Mouse (Mus musculus) midbrain, embryonic 10.5 days (tissue): Measurements from ENCODE around the gene Mark3. TPM values are rescaled to one million over a fixed set of nuclear protein-coding genes. Genes with fewer than 3 reads are reported as not detected.

Experiments used
- DNase-seq: peaks from one replicate; pipeline ENCODE4 v3.0.0-alpha.2; 2017; ENCODE audit warnings: low spot score
- H3K27ac ChIP-seq: fragments of 300-500 bp; sonication (generic); replicated peaks from 2 replicates; pipeline ENCODE4 v1.5.1; 2016; ENCODE audit warnings: mild to moderate bottlenecking
- H3K27me3 ChIP-seq: fragments of 300-500 bp; sonication (generic); 2 replicates; pipeline ENCODE4 v1.6.1; 2016; ENCODE audit warnings: low read depth, mild to moderate bottlenecking; ENCODE audit not compliant: poor library complexity, severe bottlenecking
- H3K36me3 ChIP-seq: fragments of 300-500 bp; sonication (generic); 2 replicates; pipeline ENCODE4 v1.6.1; 2016; ENCODE audit warnings: mild to moderate bottlenecking, moderate library complexity
- H3K4me1 ChIP-seq: fragments of 300-500 bp; sonication (generic); 2 replicates; pipeline ENCODE4 v1.6.1; 2016
- H3K4me3 ChIP-seq: fragments of 300-500 bp; sonication (generic); 2 replicates; pipeline ENCODE4 v1.5.1; 2016; ENCODE audit warnings: mild to moderate bottlenecking, moderate library complexity
- H3K9me3 ChIP-seq: fragments of 300-500 bp; sonication (generic); replicated peaks from 2 replicates; pipeline ENCODE4 v1.6.1; 2016; ENCODE audit warnings: mild to moderate bottlenecking
- WGBS: fragments of 180-500 bp; shearing (Covaris S2); methylation state at CpG from one replicate; pipeline ENCODE4 v1.1.7; 2016; 5-methylcytosine and 5-hydroxymethylcytosine counted together
- polyA plus RNA-seq: library from polyadenylated mRNA; unstranded; fragments of >200 nt; fragmentation: Nextera tagmentation; extraction: Ambion mirVana; gene quantifications from 2 replicates; pipeline ENCODE4 v1.2.1, GENCODE M21; 2016

Gene Mark3
- polyA plus RNA-seq = 44.2 and 47.4 TPM in 2 replicates

DNA sequence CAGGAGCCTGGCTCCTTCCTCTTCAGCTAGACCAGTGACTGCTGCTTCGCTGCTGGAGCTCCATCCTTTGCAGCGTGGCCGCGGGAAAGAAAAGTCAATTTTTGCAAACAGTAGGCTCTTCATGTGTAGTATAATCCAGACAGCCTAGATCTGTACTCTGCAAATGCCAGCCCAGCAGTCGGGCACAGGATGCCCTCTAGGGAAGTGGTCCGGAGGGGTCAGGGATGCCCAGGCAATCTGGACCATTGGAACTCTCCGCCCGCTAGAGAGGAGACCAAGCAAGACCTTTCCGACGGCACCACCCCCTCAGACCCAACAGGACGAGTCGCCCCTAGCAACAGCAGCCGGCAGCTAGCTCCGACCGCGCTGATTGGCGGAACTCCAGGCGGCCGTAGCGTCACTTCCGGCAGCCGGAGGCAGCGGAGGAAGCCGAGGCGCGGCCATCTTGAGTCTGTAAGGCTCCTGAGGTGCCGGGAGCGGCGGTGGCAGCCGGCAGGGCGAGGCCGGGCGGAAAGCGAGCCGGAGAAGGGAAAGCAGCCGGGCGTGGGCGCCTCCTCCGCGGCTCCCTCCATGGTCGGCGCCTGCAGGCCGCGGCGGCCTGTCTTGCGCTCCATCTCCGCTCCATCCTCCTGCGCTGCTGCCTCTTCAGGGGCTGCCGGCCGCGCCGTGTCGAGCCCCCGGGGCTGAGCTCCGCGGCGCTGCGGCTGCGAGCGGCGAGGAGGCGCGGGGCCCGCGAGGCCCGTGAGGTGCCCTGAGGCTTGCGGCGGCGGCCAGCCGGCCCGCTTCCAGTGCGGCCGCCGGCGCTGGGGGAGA, at the start of gene Mark3:
TSS of gene Mark3 (plus strand) at position 450 of the 813 bp plus-strand sequence.
- Histone ChIP-seq H3K9me3 (no peaks in the 10 kb centered on the region), H3K4me3 (peak within 1 kb of the TSS; percentile 99), H3K27ac (peak within 1 kb of the TSS; percentile 97), H3K36me3 (peaks cover 13% of the 10 kb centered on the region), H3K4me1 (peaks cover 34% of the 10 kb centered on the region), H3K27me3 (no peaks in the 10 kb centered on the region)
- peak; percentile 98 for DNase-seq
- under 1% methylated on average over 72 of the region's 75 CpGs for WGBS

DNA sequence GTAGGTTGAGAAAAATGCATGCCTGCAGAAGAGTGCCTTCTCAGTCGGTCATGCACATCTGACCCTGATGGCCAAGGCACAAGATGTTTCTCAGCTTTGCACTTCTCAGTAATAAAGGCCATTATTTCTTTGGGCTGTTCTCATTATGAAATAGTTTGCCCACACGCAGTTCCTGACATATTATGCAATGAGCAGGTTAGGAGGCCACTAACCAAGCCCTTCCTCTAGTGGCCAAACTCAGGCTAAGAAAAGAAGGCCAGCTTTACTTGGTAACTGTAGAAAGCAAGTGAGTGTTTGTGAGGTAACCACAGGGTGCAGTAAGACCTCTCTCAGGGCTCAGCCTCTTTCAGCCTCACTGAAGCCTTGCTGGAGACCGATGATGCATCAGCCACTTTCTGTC, 49.4 kb upstream of the Mark3 start:
- Histone ChIP-seq H3K4me1 (no peaks in the 10 kb centered on the region), H3K27ac (no peak overlapping the region), H3K9me3 (peaks cover 18% of the 10 kb centered on the region), H3K4me3 (no peak overlapping the region), H3K27me3 (no peaks in the 10 kb centered on the region), H3K36me3 (no peaks in the 10 kb centered on the region)
- WGBS = 83% methylated on average over 3 of the region's 3 CpGs
- DNase-seq = no peak

DNA sequence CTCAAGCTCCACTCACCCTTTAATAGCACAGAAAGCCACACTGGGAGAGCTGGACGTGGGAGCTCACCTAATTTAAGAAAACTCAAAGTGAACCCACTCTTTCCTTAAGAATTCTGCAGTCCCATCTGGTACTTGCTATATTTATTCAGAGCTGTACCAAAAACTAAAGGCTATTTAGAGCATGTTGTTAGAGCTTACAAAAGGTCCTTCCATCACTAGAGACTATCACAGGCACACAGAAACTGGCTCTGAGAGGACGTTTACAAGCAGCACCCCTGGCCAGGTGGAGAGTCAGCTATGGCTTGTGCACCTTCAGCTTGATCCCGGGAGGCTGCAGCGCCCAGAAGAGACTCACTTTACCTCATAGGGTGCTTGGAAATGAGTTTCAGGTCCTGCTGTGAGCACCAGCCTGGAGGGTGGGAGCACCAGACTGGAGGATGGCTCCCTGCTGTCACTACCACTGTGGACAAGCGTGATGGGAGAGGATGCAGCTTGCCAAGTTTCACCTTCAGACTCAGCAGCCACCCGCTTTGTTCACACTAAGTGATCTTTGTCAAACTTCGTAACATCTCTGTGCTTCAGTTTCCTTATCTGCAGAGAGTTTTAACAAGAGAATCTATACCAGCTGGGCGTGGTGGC, 46.6 kb upstream of the Mark3 start:
- Histone ChIP-seq H3K27me3 (no peaks in the 10 kb centered on the region), H3K4me1 (no peaks in the 10 kb centered on the region), H3K9me3 (peaks cover 3% of the 10 kb centered on the region; the same call in 1 of the 2 replicates), H3K4me3 (no peak overlapping the region), H3K36me3 (no peaks in the 10 kb centered on the region), H3K27ac (no peak overlapping the region)
- no peak for DNase-seq
- WGBS = 67% methylated on average over 8 of the region's 8 CpGs

DNA sequence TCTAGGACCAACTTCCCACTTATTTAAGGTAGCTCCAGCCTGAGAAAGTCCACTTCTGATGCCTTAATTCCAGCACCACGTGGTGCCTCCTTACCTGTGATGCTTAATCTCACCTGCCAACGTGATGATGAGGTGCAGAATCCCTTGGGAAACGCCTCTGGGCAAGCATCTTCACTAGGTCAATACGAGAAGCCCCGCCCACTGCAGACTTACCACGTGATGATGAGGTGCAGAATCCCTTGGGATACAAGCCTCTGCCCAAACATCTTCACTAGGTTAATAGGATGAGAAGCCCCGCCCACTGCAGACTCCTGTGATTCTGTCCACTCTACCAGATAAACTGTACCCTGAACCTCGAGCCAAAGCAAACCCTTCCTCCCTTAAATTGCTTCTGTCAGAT, 45.1 kb upstream of the Mark3 start:
- no peaks in the 10 kb centered on the region for H3K27me3 ChIP-seq
- no peak overlapping the region for H3K4me3 ChIP-seq
- DNase-seq = no peak
- no peaks in the 10 kb centered on the region for H3K36me3 ChIP-seq
- no peaks in the 10 kb centered on the region for H3K9me3 ChIP-seq
- no peaks in the 10 kb centered on the region for H3K4me1 ChIP-seq
- H3K27ac ChIP-seq = no peak overlapping the region
- 24% methylated on average over 8 of the region's 8 CpGs for WGBS

DNA sequence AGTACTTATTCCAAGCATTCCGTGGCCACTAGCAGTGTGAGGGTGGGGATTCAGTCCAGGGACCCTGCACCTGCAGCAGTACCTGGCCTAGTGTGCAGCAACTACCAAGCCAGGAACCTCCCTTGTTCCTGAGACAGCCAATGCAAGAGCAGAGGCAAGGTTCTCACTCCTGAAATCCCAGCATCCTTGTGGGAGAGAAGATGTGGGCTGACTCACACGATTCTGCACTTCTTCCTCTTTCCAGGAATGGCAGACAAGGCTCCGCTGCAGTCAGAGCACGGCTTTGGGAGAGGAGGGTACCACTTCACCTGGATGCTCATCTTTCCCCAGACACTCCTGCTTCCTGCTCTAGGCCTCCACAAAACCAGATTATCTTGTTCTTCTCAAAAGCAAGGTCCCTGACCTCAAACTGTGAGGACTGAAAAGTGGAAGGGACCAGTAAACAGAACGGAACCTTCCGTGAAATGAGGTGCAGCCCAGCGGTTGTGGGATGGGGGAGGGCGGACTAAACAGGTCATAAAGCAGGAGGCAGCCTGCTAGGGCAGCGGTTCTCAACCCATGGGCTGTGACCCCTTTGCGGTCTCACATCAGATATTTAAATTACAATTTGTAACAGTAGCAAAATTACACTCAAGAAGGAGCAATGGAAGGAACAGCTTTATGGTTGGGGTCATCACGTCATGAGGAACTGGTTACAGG, 41.1 kb upstream of the Mark3 start:
- peaks cover 11% of the 10 kb centered on the region for H3K4me1 ChIP-seq
- WGBS = 66% methylated on average over 11 of the region's 11 CpGs
- no peak for DNase-seq
- no peaks in the 10 kb centered on the region for H3K9me3 ChIP-seq
- no peak overlapping the region for H3K4me3 ChIP-seq
- H3K27ac ChIP-seq = no peak overlapping the region
- no peaks in the 10 kb centered on the region for H3K27me3 ChIP-seq
- H3K36me3 ChIP-seq = no peaks in the 10 kb centered on the region

DNA sequence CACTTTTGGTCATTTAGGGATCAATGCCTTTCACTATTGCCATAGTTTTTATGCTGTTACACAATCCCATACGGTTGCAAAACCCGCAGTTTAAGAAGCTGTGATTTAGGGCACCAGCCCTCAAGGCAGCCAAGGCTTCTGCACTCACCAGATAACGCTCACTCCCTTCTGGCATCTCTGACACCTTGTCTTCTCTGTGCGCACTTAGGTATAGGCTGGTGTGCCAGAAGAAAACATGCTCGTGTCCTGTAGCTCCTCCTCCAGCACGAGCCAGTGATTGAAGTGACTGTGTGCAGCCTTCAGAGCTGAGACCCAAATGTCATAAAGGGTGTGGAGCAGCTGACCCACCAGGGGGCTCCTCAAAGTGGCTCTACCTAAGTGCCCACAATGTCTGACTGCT, 39.0 kb upstream of the Mark3 start:
- Histone ChIP-seq H3K9me3 (no peaks in the 10 kb centered on the region), H3K4me1 (peaks cover 29% of the 10 kb centered on the region), H3K27ac (no peak overlapping the region), H3K36me3 (peaks cover 16% of the 10 kb centered on the region), H3K4me3 (no peak overlapping the region), H3K27me3 (no peaks in the 10 kb centered on the region)
- no peak for DNase-seq
- 76% methylated on average over 6 of the region's 6 CpGs for WGBS

DNA sequence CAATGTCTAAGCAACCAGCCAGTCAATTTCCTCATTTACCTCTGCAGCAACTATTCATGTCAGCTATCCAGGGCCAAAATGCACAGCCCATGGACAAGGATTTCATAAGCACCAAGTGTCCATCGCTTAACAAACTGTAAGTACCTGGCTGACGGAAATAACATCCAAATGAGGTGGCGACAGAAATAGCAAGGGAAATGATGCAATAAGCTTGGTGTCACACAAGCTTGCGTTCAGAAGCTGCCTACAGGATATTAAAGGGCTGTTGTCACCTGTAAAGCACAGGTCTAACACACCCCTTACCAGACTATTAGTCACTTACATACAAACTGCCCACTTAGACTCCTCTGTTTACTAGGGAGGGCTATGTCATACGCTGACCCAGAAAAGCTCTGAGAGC, 38.6 kb upstream of the Mark3 start:
- Histone ChIP-seq H3K9me3 (no peaks in the 10 kb centered on the region), H3K4me3 (no peak overlapping the region), H3K4me1 (peaks cover 32% of the 10 kb centered on the region), H3K27me3 (no peaks in the 10 kb centered on the region), H3K36me3 (peaks cover 20% of the 10 kb centered on the region), H3K27ac (no peak overlapping the region)
- DNase-seq = no peak
- WGBS = 89% methylated on average over 5 of the region's 5 CpGs

DNA sequence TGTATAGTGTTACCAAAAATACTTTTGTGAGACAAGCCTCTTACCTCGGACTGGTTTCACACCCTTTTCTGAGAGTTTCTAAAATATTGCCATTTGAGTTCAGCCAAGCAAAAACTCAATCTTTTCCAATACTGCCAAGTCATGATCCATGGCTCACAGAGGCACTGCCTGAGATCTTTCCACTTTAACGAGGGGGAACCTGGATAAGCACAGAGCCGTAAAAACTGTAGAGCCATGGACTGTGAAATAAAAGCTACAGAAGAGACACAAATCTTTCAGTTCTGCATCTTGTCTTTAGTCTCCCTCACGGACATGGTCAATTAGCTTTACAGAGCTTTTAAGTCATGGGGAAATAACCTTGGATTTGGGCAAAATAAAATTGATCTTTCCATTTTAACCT, 37.6 kb upstream of the Mark3 start:
- Histone ChIP-seq H3K27ac (peak overlapping the region; percentile 99), H3K9me3 (no peaks in the 10 kb centered on the region), H3K36me3 (peaks cover 30% of the 10 kb centered on the region), H3K4me1 (peaks cover 33% of the 10 kb centered on the region), H3K4me3 (peak overlapping the region; percentile 97), H3K27me3 (no peaks in the 10 kb centered on the region)
- no peak for DNase-seq
- 49% methylated on average over 4 of the region's 4 CpGs for WGBS

DNA sequence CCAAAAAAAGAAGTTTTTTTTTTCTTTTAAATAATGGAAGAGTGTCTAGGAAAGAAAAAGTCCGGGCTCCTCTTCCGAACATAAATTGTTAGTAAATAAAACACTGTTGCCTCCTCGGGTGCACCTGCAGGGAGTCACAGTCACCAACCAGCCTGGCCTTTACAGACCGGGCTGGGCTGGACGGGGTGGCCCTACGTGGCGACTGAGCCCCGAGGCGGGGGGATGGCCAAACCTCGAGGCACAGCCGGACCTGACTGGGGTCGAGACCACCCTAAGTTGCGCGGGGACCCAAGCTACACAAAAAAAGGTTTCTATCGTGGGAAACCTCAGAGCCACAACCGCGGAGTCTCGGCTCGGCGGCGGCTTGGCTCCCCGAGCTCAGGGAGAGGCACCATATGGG, 37.0 kb upstream of the Mark3 start:
- peaks cover 36% of the 10 kb centered on the region for H3K36me3 ChIP-seq
- peaks cover 33% of the 10 kb centered on the region for H3K4me1 ChIP-seq
- no peaks in the 10 kb centered on the region for H3K27me3 ChIP-seq
- peak overlapping the region; percentile 97 for H3K4me3 ChIP-seq
- H3K27ac ChIP-seq = peak overlapping the region; percentile 99
- H3K9me3 ChIP-seq = no peaks in the 10 kb centered on the region
- no peak for DNase-seq
- WGBS = under 1% methylated on average over 22 of the region's 22 CpGs

DNA sequence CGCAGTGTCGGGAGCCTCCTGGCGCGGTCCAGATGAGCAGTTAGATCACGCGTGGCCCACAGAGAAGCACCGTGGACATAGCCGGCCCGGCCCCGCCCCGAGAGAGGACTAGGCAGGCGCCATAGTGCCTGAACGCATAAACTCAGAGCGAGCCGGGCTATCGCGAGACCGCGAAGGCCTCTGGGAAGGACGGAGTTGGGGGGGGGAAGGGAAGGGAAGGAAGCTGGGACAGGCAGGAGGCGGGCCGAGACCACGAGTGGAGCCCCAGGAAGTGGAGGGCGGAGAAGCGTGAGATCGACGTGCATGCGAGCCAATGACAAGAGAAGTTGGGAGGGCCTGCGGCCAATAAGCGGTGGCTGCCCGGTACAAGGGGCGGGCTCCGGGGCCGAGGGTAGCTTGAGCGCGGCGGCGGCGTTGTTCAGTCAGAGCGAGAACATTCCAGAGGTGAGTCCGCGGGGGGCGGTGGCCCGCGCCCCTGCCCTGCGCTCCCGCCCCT, 36.5 kb upstream of the Mark3 start, which contains the start of gene Eif5:
TSS of gene Eif5 (plus strand) at position 221 of the 496 bp plus-strand sequence.
- WGBS = under 1% methylated on average over 46 of the region's 47 CpGs
- Histone ChIP-seq H3K9me3 (no peaks in the 10 kb centered on the region), H3K27me3 (no peaks in the 10 kb centered on the region), H3K4me1 (peaks cover 33% of the 10 kb centered on the region), H3K36me3 (peaks cover 41% of the 10 kb centered on the region), H3K4me3 (peak within 1 kb of the TSS; percentile 97), H3K27ac (peak within 1 kb of the TSS; percentile 99)
- peak; percentile 100 for DNase-seq

DNA sequence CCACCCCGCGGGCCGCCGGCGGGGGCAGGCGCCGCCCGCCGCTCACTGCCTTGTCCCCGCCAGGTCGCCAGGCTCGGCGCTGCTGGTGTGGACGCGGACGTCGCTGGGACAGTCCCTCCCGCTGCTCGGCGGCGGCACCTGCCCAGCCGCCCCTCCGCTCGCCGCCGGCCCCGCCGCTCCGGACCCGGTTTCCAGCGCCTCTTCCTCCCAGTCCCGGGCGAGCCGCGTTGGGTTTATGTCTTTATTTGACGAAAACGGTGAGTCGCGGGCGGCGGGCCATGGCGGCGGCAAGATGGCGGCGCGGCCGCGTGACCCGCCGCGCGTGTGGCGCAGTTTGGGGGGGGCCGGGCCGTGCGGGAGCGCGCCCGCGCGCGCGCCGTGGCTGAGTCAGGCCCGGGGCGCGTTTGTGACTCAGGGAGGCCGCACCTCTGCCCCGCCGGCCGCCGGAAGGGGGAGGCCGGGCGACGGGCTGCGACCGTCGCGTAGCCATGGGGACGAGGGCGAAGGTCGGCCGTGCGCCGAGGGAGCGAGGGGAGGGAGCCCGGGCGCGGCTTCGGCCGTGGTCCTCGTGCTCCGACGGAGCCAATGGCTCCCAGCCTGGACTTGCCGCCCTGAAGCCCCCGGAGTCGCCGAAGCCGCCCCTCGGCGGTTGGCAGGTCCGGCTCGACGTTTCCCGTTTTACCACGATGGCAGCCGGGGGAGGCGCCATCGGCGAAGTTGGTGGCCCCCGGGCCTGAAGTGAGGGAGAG, 35.9 kb upstream of the Mark3 start:
- Histone ChIP-seq H3K27ac (peak overlapping the region; percentile 99), H3K4me1 (peaks cover 33% of the 10 kb centered on the region), H3K9me3 (no peaks in the 10 kb centered on the region), H3K4me3 (peak overlapping the region; percentile 97), H3K27me3 (no peaks in the 10 kb centered on the region), H3K36me3 (peaks cover 47% of the 10 kb centered on the region)
- DNase-seq = peak; percentile 83
- under 1% methylated on average over 106 of the region's 111 CpGs for WGBS

DNA sequence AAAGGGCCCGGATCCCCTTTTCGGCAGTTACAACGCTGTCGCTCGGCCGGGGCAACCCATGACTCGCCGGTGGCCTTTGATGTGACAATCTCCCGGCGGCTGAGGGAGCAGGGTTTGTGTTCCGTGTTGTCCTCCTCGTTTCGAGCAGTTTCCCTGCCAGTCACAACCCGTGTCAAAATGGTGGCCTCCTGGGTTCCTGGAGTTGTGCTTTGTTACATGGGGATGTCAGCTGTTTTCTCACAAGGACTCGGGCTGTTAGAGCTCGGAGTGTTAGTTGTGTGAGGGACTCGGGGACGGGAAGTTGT, 35.3 kb upstream of the Mark3 start:
- Histone ChIP-seq H3K27ac (peak overlapping the region; percentile 99), H3K4me1 (peaks cover 33% of the 10 kb centered on the region), H3K36me3 (peaks cover 53% of the 10 kb centered on the region), H3K27me3 (no peaks in the 10 kb centered on the region), H3K9me3 (no peaks in the 10 kb centered on the region), H3K4me3 (peak overlapping the region; percentile 97)
- 1% methylated on average over 18 of the region's 18 CpGs for WGBS
- DNase-seq = peak; percentile 40
